Mouse (Mus musculus) left cerebral cortex, adult 18-20 months (tissue): Measurements from ENCODE around the gene Gtpbp2. TPM values are rescaled to one million over a fixed set of nuclear protein-coding genes. Genes with fewer than 3 reads are reported as not detected.

Experiments used
- DNase-seq, 2 experiments: peaks; one replicate each; pipeline ENCODE4 v3.0.0; 2021 to 2022; ENCODE audit warnings: low spot score in 2 of 2, mixed read lengths in 1 of 2
- long read RNA-seq, 2 experiments: library from polyadenylated mRNA; stranded (forward); transcript quantifications; one replicate each; pipeline ENCODE4 v2.0.0; 2021
- total RNA-seq, 2 experiments: library from RNA; stranded (reverse); gene quantifications; 2 replicates each; pipeline ENCODE4 v1.2.3; 2021

The Gtpbp2 gene
- 100 to 1,000 TPM; 102 to 116 TPM for total RNA-seq
- long read RNA-seq, experiment 1, transcript Gtpbp2-201 (12 exons, 2,966 nt): major isoform, 12 of 43 reads
- long read RNA-seq, experiment 1, partial matches to known transcripts: 8 of 43 reads
- long read RNA-seq, experiment 1, other reads (novel, unspliced or antisense): 19 of 43 reads
- long read RNA-seq, experiment 2, transcript Gtpbp2-201 (12 exons, 2,966 nt): major isoform, 9 of 27 reads
- long read RNA-seq, experiment 2, partial matches to known transcripts: 6 of 27 reads
- long read RNA-seq, experiment 2, other reads (novel, unspliced or antisense): 7 of 27 reads

DNA sequence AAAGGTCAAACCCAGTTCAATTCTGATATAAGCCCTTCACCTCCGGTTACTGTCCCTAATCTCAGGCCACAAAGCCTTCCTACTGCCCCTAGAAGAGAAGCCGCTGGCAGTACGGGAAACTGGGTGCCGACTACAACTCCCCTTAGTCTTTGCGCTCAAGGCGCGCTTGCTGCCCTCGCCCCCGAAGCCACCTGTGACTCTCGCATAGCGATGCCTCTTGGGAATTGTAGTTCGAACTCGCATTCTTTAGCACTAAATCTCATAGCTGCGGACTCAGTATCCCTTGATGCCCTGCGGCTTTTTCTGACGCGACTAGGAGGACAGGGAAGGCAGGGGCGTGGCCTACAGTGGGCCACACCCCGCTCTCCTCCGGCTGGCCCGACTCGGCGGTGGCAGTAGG, at the start of gene Gtpbp2:
Gene Gtpbp2 (plus strand): TSS at position 347 of the 400 bp plus-strand sequence.
- peak; percentile 93 to 96 for DNase-seq

DNA sequence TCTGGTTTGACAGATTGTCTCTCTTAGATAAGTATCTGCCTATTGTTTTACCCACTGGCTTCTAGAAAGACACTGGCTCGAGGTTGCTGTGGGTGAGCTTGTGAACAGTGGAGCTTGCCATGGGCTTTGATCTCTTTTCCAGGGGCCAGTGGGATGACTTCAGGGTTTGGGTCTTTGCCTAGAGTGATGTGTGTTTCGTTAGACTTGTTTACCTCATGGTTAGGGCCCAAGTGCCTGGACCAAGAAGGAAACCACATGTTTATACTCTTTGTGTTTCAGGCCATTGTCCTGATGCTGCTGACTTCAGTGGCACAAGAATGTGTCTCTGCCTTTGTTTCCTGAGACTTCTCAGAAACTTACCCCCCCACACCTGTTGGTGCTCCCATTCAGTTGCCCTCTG, 45.3 kb upstream of the Gtpbp2 start:
- no peak for DNase-seq

DNA sequence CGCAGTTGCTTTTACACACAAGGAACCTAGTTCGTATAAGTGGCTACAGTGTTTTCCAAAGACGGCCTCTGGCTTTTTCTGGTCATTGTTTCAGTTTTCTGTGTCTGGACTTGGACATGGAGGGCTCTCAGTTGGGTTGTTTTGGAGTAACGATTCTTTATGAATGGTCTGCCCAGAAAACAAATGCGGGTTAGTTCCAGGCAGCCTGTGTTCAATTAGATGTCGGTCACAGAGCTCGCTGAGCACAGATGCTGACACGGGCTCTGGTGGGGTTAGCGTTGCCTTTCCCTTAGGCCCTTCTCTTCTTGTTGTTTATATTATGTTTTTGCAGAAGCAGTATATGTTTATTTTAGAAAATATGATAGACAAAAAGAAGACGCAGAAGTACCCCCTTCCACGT, 44.7 kb upstream of the Gtpbp2 start:
- no peak for DNase-seq

DNA sequence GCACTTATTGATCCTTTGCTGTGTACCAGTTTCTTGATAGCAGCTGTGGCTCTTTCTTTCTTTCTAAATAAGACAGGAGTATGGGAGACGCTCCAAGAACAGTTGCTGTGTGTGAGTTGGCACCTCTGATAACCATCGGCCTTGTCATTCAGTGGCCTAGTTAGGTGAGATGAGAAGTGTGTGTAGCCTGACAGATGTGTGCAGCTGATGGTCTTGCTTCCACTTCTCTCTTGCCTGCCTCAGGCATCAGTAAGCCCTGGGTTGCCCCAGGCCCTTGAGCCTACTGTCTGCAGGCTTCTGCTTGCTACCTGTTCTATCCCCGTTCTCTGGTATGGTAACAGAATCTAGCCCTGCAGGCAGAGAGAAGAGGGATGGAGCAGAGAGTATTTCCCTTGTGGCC, 44.0 kb upstream of the Gtpbp2 start:
- no peak for DNase-seq

DNA sequence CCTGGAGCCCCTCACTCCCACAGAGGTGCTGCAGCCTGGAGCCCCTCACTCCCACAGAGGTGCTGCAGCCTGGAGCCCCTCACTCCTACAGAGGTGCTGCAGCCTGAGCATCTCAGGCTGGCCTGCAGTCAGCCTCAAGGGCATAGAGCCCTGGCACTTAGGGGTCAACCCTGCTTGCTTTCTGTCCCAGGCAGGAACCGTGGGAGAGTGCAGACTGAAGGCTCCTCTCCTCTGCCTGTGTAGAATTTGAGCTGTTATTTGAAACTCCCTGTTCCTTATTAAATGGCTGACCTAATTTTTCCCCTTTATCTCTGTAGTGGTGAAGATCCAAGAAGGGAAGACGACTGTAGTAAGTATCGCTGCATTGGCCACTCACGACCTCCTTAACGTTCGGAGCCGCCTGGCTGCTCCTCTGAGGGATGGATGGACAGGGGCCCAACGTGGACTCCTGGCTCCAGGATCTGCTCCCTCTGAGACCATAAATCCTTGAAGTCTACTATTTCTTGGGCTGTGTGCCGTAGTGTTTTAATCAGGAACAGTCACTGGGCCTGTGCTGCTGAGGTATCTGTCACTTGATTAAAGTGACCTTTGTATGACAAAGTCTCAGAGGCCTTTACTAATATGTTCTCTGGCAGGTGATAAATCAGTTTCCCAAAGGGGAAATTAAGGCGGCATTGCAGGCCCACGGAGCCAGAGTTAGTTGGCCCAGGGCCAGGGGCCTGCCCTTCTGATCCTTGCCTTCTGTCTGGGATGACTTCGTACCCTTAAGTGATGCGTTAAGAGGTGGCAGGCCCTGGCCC, 43.0 kb upstream of the Gtpbp2 start:
- DNase-seq: no peak

DNA sequence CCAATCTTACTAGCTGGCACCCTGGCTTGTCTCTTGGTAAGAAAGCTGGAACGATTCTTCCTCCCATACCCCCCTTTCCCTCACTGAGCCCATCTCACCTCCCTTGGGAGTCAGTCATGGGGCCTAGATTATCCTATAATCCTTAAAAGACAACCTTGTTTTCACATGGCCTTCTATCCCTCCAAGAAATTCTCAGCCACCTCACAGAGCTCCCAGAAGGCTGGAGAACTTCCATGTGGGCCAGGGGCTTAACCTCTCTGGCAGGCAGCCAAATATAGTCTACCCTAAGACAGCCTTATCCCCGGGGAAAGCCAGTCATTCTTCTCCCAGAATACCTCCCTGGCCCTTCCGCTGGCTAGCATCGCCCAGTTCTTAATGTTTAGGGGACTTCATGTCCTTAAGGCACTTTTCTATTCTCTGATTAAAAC, 42.4 kb upstream of the Gtpbp2 start:
- no peak for DNase-seq

DNA sequence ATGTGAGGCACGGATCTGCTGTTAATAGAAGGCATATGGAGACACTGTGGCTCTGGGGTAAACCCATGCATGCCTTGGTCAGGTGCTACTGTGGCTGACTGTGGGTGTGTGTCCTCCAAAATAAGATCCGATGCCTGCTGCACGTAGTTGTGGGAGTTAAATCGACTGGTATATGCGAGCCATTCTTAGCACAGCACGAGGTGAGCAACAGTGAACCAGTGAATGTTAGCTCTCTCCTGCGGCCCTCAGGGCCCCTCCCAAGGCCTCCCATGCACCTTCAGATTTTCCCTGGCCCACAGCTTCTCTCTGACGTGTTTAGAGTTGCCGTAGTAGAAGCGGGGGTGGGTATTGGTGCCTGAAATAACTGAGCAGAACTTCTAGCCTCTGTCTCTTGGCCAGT, 41.2 kb upstream of the Gtpbp2 start:
- peak; percentile 12 to 56 for DNase-seq

DNA sequence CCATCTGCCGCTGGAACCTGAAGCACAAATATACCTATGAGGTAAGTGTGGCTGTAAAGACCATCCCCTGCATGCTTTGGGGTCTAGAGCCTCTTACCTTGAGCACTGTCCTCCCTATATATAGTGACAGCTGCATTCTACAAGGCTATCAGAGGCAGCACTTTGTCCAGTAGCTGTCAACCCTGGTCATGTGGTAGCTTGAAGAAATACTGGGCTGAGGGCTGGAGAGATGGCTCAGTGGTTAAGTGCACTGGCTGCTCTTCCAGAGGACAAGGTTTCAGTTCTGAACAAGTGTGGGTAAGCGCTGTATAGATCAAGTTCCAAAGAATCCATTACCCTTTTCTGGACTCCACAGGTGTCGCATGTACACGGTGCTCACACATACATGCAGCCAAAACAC, 38.0 kb upstream of the Gtpbp2 start:
- DNase-seq: no peak

DNA sequence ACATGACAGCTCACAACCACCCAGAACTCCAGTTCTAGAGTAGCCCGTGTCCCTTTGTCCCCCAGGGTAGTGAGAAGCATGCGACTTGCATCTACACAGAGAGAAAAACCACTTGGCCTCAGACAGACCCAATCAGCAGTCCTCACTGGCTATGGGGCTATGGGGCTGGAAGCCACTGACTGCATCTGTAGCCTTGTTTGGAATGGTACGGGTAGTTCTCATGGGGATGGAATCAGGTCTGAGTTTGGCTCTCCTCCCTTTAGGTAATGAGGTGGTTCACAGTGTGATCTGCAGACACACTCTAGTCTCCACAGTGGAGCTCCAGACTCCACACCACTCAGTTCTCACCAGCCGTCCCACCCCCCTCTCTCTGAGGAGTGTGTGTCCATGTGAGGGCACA, 37.5 kb upstream of the Gtpbp2 start:
- DNase-seq: no peak

DNA sequence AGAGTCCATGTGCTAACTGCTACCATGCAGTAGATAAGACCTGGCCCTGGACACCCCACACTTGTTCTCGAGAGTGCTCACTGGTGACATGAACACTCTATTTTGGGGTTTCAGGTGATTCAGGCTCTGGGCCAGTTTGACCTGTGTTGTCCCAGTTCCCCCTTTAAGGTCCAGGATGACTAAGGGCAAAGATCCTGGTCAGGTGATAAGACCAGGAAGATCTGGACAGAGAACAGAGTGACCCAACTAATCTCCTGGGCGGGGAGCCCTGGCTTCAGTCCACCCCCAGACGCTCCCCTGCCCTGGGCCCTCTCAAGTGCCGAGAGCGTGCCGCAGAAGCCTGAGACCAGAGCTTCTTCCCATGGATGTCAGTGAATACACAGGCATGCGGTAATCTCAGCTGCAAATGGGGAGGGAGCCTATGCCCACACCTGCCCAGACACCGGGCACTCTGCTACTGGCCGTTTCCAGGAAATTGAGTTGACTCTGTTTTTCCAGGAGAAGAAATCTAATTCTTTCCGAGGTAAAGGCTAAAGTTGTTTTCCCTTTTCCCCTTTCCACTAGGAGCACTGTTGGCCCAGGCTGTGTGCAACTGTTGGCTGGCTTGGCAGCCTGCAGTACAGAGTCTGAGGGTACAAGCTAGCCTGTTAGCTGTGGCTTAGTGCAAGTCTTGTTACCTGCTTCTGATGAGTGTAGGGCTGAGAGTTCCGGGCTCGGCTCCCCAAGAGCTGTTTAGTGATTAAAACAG, 36.7 kb upstream of the Gtpbp2 start:
- no peak for DNase-seq

DNA sequence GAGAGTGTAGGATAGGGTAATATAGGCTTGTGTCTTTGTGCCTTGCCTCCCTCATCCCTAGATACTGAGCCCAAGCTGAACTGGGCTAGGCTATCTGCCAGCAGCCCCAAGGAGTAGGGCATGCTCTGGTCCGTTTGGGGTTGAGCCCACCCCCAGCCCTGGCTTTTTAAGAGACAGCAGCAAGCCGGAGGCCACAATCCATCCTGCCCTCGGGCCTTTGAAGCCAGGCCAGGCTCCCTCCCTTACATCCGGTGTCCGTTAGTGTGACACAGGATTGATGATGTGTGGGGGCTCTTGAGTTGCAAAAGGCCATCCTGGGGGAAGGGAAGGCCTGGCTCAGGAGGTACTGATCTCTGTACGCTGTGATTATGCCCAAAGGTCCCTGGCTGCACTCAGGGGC, 34.2 kb upstream of the Gtpbp2 start:
- DNase-seq: no peak

DNA sequence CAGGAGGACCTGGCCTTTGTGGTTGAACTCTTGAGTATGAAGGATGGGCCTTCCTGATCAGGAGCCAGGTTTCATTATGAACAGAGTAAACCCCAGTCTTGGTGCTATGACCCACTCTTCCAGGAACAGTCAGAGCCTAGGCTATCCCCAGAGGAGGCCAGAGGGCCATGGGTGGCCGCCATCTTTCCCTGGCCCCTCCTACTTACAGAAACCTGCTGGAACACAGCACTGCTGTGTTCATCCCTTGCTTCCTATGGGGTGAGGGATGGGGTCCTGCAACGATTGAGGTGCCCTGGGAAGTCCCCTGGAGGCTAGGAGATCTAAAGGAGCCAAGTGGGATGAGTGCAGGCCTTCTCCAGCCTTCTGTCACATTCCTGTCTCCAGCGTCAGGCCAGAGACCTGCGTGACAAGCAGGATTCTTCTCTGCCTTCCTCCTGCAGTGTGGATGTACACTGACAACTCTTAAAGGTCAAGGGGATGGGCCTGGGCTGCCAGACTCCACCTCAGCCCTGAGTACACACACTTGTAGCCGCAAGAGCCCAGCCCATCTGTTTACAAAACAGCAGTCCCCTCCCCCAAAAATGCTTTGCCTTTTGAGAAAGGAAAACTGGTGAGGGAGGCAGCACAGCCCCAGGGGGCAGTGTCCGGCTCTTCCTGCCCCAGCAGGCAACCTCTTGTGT, 32.9 kb upstream of the Gtpbp2 start:
- DNase-seq: no peak

DNA sequence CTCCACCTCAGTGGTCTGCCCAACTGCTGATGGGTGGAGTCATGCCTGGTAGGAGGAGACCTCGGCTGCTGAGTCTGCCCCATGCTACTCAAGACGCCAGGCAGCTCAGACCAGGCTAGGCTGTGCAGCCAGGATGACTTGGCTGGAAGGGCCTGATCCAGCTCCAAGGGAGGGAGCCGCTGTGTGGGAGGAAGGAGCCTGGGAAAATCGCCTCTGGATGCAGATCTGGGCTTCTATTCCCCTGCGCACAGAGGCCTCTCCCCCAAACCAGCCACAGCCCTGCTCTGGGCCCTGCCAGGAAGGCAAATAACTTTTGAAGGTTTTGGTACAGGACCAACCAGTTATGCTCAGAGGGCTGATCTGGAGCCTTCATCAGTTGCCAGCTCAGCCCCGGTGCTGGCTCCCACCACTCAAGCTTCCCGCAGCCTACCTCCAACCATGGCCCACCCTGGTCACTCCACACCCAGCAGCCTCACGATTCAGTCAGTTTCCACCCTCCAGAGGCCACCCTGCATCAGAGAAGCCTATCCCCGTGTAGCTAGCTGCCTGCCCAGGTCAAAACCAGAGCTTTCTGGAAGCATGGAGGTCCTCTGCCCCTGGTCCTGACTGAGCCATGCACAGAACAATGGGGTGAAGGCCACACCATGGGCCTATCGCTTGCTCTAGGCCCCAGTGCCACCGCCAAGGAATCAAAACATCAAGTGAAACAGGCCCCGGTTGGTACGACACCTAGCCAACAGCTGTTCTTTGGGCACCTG, 30.9 kb upstream of the Gtpbp2 start:
- no peak for DNase-seq

DNA sequence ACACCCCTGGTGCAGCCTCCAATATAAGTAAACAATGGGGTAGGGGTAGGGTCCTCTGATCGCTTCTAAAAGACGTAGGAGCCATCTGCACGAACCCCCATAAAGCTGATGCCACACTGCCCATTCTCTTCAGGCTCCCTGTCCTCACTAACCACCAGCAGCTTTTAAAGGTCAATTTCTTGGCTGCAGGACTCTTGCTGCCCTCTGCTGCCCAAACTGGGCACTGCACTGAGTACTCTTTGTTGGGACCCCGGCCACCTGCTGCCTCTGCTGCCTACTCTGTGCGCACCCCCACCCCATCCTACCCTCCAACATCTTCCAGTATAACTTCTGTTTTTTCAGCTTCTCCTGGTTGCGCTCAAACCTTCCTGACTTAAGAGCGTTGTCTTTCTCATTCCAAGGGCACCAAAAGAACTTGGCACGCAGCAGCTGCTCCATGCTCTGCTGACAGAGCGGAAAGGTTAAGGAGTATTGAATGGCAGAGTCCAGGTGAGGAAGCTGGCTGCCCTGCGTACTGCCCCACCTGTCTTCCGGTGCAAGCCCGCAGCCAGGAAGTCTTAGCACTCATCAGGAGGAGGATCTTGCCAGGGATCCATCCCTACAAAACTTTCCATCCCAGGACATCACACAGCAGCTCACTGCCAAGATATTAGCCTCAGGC, 28.6 kb upstream of the Gtpbp2 start:
- peak; percentile 65 to 74 for DNase-seq

DNA sequence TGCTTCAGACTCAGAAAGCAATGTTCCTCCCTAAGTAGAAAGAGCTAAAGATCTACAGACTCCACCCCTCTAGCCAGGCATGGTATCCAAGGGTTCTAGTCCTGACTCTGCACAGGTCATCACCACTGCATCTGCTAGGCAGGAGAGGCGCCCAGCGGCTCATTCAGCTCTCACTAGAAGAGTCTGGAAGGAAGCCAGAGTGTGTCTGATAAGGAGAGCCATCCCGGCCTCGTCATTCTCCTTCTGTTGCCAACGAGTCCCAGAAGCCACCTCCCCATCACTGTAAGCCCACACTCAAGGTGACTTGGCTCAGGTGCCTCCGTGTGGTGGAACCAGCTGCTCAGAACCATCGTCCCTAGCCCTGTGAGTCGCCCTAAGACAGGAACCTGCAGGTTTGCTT, 28.0 kb upstream of the Gtpbp2 start:
- DNase-seq: no peak

DNA sequence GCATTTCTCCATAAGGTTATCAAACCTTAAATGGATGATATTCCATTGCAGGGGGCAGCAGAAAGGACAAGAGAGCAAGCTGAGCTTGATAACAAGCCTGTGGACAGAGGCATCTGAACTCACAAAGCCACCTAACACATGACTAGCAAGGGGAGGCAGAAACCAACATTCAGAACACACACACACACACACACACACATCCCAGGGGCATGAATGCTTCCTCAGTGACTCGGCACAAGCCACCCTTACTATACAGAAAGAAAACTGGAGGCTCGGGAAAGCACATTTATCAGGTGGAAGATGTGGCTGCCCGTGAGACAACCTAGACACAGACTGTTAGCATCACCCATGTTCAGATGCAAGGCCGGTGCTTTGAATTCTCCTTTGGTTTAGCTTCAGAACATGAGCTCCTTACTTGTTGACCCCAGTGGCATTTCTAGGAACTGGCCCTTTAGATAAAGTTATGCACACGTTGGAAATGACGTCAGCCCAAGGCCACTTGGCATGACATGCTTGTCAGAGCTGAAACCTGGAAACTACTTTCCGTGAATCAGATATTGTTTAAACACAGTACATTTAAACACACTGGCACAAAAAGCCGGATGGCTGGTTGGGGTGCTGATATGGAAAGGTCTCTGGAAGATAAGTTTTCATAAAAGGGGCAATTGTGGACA, 22.1 kb upstream of the Gtpbp2 start:
- no peak for DNase-seq

DNA sequence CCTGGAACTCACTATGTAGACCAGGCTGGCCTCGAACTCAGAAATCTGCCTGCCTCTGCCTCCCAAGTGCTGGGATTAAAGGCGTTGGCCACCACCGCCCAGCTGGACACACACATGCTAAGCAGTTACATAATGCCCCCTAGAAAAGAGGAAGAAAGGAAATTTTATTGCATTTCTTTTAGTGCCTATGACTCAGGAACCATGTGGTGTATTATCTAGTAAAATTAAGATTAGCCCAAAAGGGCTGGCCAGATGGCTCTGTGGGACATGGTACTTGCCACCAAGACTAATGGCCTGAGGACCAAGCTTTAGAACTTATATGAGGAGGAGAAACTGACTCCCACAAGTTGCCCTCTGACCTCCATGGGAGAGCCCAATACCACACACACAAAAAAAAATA, 21.0 kb upstream of the Gtpbp2 start:
- no peak for DNase-seq

DNA sequence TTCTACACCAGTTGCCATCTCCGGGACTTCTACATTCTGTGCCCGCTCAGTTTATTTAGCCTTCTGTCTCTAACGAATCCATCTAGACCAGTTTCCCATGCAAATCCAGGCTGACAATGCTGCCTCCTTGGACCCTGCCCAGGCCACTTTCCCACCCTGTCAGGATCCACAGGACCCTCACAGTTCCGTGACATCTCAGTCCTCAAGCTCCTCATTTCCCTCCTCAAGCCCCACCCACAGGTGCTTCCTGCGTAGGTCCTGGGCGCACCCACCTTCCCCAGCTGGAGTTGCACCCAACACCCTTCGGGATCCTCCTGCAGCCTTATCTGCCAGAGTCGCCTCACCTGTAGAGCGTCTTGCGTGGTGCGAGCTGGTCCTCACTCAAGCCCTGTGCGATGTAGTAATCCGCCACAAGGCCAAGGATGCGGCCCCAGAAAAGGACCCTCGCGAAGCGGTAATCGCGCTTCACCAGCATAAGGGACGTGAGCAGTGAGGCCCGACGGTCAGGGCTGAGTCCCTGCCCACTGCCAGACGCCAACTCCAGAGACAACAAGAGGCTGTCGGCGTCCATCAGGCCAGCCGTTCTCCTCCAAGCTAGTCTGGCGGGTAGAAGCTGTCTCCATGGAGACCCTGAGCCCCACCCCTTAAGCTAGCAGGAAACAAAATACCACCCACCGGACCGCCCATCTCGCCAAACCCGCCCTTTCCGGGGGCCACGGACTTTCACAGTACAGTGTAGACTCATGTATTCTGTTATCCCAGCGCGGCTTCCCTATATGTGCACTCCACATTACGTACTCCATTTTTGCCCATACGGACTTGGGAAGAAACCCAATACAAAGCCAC, 17.0 kb upstream of the Gtpbp2 start, which contains the start of gene Rsph9:
Gene Rsph9 (minus strand): TSS at position 639 of the 846 bp plus-strand sequence.
- peak; percentile 72 to 82 for DNase-seq
